Mouse (Mus musculus) kidney, embryonic 16.5 days (tissue): ENCODE measurements around the gene Sox11. TPM values are rescaled to one million over a fixed set of nuclear protein-coding genes. Genes with fewer than 3 reads are reported as not detected.
A peak's percentile ranks its signal among the peaks of the same experiment; 100 is the strongest.

Experiments
- ATAC-seq: fragments of 200-750 bp; cut with Nextera tagmentation; 2 replicates; pipeline ENCODE4 v1.8.0; 2017; ENCODE audit warnings: moderate TSS enrichment; ENCODE audit not compliant: low FRiP score, low TSS enrichment
- H3K27ac ChIP-seq: fragments of 300-500 bp; sonication (generic); 2 replicates; pipeline ENCODE4 v1.5.1; 2014; ENCODE audit warnings: low read length
- H3K27me3 ChIP-seq: fragments of 300-500 bp; sonication (generic); 2 replicates; pipeline ENCODE4 v1.6.1; 2014; ENCODE audit warnings: low read length, control low read depth, mixed read lengths; ENCODE audit not compliant: insufficient read depth
- H3K36me3 ChIP-seq: fragments of 300-500 bp; sonication (generic); 2 replicates; pipeline ENCODE4 v1.6.1; 2014; ENCODE audit warnings: low read length, control low read depth, mixed read lengths; ENCODE audit not compliant: insufficient read depth
- H3K4me1 ChIP-seq: fragments of 300-500 bp; sonication (generic); 2 replicates; pipeline ENCODE4 v1.6.1; 2014; ENCODE audit warnings: low read length, control low read depth, mixed read lengths; ENCODE audit not compliant: insufficient read depth
- H3K4me2 ChIP-seq: fragments of 300-500 bp; sonication (generic); replicated peaks from 2 replicates; pipeline ENCODE4 v1.6.1; 2014; ENCODE audit warnings: low read depth, low read length
- H3K4me3 ChIP-seq: fragments of 300-500 bp; sonication (generic); 2 replicates; pipeline ENCODE4 v1.5.1; 2014; ENCODE audit warnings: mild to moderate bottlenecking, low read length
- H3K9ac ChIP-seq: fragments of 300-500 bp; sonication (generic); replicated peaks from 2 replicates; pipeline ENCODE4 v1.6.1; 2014; ENCODE audit warnings: low read length
- H3K9me3 ChIP-seq: fragments of 300-500 bp; sonication (generic); 2 replicates; pipeline ENCODE4 v1.6.1; 2016; ENCODE audit warnings: low read length, control low read depth
- WGBS: fragments of 180-500 bp; shearing (Covaris S2); extraction: QIAGEN DNeasy Blood & Tissue Kit; methylation state at CpG from one replicate; pipeline ENCODE4 v1.1.7; 2014; 5-methylcytosine and 5-hydroxymethylcytosine counted together
- polyA plus RNA-seq: library from polyadenylated mRNA; unstranded; fragments of >200 nt; fragmentation: Nextera tagmentation; extraction: Ambion mirVana; gene quantifications from 2 replicates; pipeline ENCODE4 v1.2.1, GENCODE M21; 2015

Sox11 gene
- polyA plus RNA-seq, 1 experiment from 2014 or later, result 60.2 TPM

GRCm38 (mm10) chr12:27356571-27356970 is 14.2 kb upstream of the Sox11 start:
- H3K9ac ChIP-seq, result no peak overlapping the region
- no peaks in the 10 kb centered on the region for H3K27me3 ChIP-seq
- no peaks in the 10 kb centered on the region for H3K9me3 ChIP-seq
- H3K4me3 ChIP-seq, result no peak overlapping the region
- H3K27ac ChIP-seq, result no peak overlapping the region
- H3K4me2 ChIP-seq, result no peak overlapping the region
- H3K36me3 ChIP-seq, result no peaks in the 10 kb centered on the region
- peaks cover 4% of the 10 kb centered on the region; the same call in 1 of the 2 replicates for H3K4me1 ChIP-seq
- no peak for ATAC-seq
- 76% methylated on average over 5 of the region's 5 CpGs for WGBS

- ATAC-seq, result no peak
- Histone ChIP-seq H3K4me1 (peaks cover 9% of the 10 kb centered on the region), H3K36me3 (no peaks in the 10 kb centered on the region), H3K4me3 (peak overlapping the region; percentile 90), H3K27ac (peak overlapping the region; percentile 93), H3K27me3 (no peaks in the 10 kb centered on the region), H3K4me2 (peak overlapping the region; percentile 61), H3K9ac (peak overlapping the region; percentile 91), H3K9me3 (no peaks in the 10 kb centered on the region)
- WGBS, result 5% methylated on average over 17 of the region's 17 CpGs
Observed at GRCm38 (mm10) chr12:27343606-27344410, 1.4 kb upstream of the Sox11 start.

- Histone ChIP-seq H3K36me3 (no peaks in the 10 kb centered on the region), H3K4me3 (peak overlapping the region; percentile 90)
Observed at GRCm38 (mm10) chr12:27342691-27343605, 574 bp upstream of the Sox11 start.

DNA sequence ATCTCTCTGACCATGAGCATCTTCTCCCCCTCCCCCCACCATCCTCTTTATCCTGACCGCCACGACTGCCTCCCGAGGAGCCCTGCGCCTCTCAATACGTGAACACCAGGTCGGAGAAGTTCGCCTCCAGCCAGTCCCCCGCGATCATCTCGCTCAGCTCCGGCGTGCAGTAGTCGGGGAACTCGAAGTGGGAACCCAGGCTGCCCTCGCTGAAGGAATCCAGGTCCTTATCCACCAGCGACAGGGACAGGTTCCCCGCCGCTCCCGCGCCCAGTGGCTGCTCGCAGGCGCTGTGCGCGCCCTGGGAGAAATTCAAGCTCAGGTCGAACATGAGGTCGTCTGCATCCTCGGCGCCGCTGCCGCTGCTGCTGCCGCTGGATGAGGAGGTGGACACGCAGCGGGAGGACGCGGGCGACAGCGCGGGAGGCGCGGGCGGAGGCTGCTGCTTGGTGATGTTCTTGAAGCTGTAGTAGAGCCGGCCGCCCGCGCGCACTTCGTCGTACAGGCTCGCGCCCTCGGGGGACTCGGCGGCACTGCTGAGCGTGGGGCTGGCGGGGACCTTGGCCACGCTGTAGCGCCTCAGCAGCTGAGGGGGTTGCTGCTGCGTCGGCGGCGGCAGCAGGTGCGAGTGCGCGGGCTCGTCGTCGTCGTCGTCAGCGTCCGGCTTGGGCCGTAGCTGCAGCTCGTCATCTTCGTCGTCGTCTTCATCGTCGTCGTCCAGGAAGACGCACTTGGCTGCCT is 1.1 kb downstream of the Sox11 start:
- Histone ChIP-seq H3K27me3 (no peaks in the 10 kb centered on the region), H3K36me3 (no peaks in the 10 kb centered on the region), H3K9ac (peak overlapping the region; percentile 91), H3K27ac (peak overlapping the region; percentile 95), H3K9me3 (no peaks in the 10 kb centered on the region), H3K4me2 (peak overlapping the region; percentile 61), H3K4me1 (peaks cover 19% of the 10 kb centered on the region), H3K4me3 (peak overlapping the region; percentile 90)
- no peak for ATAC-seq
- under 1% methylated on average over 80 of the region's 80 CpGs for WGBS

More at GRCm38 (mm10) chr12:27342691-27343605, 574 bp upstream of the Sox11 start:
- Histone ChIP-seq H3K9ac (peak overlapping the region; percentile 91), H3K27ac (peak overlapping the region; percentile 95), H3K27me3 (no peaks in the 10 kb centered on the region), H3K9me3 (no peaks in the 10 kb centered on the region), H3K4me2 (peak overlapping the region; percentile 61), H3K4me1 (peaks cover 12% of the 10 kb centered on the region)
- WGBS, result under 1% methylated on average over 80 of the region's 83 CpGs
- peak; percentile 93 for ATAC-seq

- no peaks in the 10 kb centered on the region; the same call in 1 of the 2 replicates for H3K36me3 ChIP-seq
- no peaks in the 10 kb centered on the region for H3K27me3 ChIP-seq
- under 1% methylated on average over 14 of the region's 14 CpGs for WGBS
- no peak for ATAC-seq
- H3K4me1 ChIP-seq, result peaks cover 20% of the 10 kb centered on the region
- peak overlapping the region; percentile 91 for H3K9ac ChIP-seq
- H3K27ac ChIP-seq, result peak overlapping the region; percentile 48; the same call in 1 of the 2 replicates
- H3K4me3 ChIP-seq, result peak overlapping the region; percentile 90
- peak overlapping the region; percentile 61 for H3K4me2 ChIP-seq
- H3K9me3 ChIP-seq, result no peaks in the 10 kb centered on the region
Observed at GRCm38 (mm10) chr12:27340451-27341035, 1.8 kb downstream of the Sox11 start.

DNA sequence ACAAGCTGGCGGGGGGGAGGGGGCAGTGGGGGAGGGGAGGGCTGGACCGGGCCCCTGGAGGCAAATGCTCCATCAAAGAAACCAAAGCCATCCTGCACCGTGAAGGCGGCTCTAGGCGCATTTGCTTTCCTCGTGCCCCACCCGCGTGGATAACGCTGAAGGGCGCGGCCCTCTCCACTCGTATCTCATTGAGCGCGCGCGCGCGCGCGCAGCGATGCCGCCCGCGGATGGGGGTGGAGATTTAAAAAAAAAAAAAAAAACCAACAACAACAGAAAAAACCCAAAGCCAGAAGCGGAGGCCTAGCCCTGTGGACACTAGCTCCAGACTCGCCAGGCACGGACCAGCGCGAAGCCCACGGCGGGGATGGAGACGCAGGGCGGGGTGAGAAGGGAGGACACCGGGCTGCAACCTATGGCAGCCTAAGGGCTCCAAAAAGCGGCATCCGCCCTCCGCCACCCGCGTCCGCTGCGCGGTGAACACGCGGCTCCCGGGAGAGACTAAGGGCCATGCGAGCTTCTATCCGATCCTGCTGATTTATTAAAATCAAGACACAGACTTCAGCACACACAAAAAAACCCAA is 3.1 kb downstream of the Sox11 start:
- H3K27ac ChIP-seq, result peak overlapping the region; percentile 71
- 0% methylated on average over 47 of the region's 47 CpGs for WGBS
- H3K4me3 ChIP-seq, result peak overlapping the region; percentile 81
- H3K9me3 ChIP-seq, result no peaks in the 10 kb centered on the region
- H3K9ac ChIP-seq, result peak overlapping the region; percentile 87
- no peaks in the 10 kb centered on the region for H3K27me3 ChIP-seq
- H3K4me1 ChIP-seq, result peaks cover 20% of the 10 kb centered on the region
- no peak for ATAC-seq
- H3K36me3 ChIP-seq, result peaks cover 3% of the 10 kb centered on the region; the same call in 1 of the 2 replicates
- H3K4me2 ChIP-seq, result peak overlapping the region; percentile 83

GRCm38 (mm10) chr12:27338721-27339170 is 3.6 kb downstream of the Sox11 start:
- no peak for ATAC-seq
- Histone ChIP-seq H3K9me3 (no peaks in the 10 kb centered on the region), H3K27ac (peak overlapping the region; percentile 71), H3K4me1 (peaks cover 14% of the 10 kb centered on the region), H3K4me2 (peak overlapping the region; percentile 83), H3K36me3 (peaks cover 3% of the 10 kb centered on the region; the same call in 1 of the 2 replicates), H3K27me3 (no peaks in the 10 kb centered on the region), H3K4me3 (peak overlapping the region; percentile 81), H3K9ac (peak overlapping the region; percentile 87)
- under 1% methylated on average over 39 of the region's 40 CpGs for WGBS

DNA sequence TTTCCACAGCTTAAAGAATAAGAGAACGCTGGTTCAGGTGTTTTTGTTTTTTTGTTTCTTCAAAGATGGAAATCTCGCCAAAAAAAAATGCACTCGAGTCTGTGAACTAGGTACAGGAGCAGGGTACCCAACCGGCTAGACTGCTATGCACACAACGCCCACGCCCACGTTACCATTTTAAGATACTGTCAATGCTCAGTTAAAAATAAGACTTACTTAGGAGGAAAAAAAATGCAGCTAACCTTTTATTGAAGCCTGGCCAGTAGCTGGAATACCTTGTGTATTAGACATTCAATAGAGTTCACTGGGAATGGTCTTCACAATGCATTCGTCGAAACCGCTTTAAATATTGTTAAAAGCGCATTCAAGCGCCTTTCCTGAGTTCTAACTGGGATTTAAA is 4.3 kb downstream of the Sox11 start:
- Histone ChIP-seq H3K27ac (no peak overlapping the region), H3K36me3 (peaks cover 3% of the 10 kb centered on the region; the same call in 1 of the 2 replicates), H3K9ac (peak overlapping the region; percentile 61), H3K4me1 (peaks cover 12% of the 10 kb centered on the region; the same call in 1 of the 2 replicates), H3K4me2 (peak overlapping the region; percentile 83), H3K4me3 (peak overlapping the region; percentile 81), H3K27me3 (no peaks in the 10 kb centered on the region), H3K9me3 (no peaks in the 10 kb centered on the region)
- no peak for ATAC-seq
- 6% methylated on average over 12 of the region's 12 CpGs for WGBS
